Mouse (Mus musculus): ENCODE data around the gene Ruvbl2. TPM values are rescaled to one million over a fixed set of nuclear protein-coding genes. Genes with fewer than 3 reads are reported as not detected.

Ruvbl2 gene
- polyA plus RNA-seq, 1 experiment from 2014 or later = 127 TPM

Small RNA genes within 50 kb of the gene (microRNA-seq; reads per million reads assigned to microRNA genes)
- gene Gm22133 = not detected

Other genes with a start within 250 kb of the Ruvbl2 start
- 0.42 and 0.74 TPM in 2 replicates for gene Ccdc155, start 233.2 kb downstream of the Ruvbl2 start, polyA plus RNA-seq (2016; fragmentation: Nextera tagmentation; extraction: Ambion mirVana)
- gene Dkkl1, start 225.9 kb downstream of the Ruvbl2 start, polyA plus RNA-seq (2016; fragmentation: Nextera tagmentation; extraction: Ambion mirVana) = 7.5 and 7.6 TPM in 2 replicates
- gene Tead2, start 222.3 kb downstream of the Ruvbl2 start, polyA plus RNA-seq (2016; fragmentation: Nextera tagmentation; extraction: Ambion mirVana) = 173 and 178 TPM in 2 replicates
- 1.1 and 1.2 TPM in 2 replicates for gene Cd37, start 199.0 kb downstream of the Ruvbl2 start, polyA plus RNA-seq (2016; fragmentation: Nextera tagmentation; extraction: Ambion mirVana)
- gene Slc6a16, start 197.0 kb downstream of the Ruvbl2 start, polyA plus RNA-seq (2016; fragmentation: Nextera tagmentation; extraction: Ambion mirVana) = 0.20 TPM in 1 of 2 replicates, not detected in the other
- gene Slc6a21, start 160.6 kb downstream of the Ruvbl2 start, polyA plus RNA-seq (2016; fragmentation: Nextera tagmentation; extraction: Ambion mirVana) = not detected in 2 replicates
- 9.6 and 11.0 TPM in 2 replicates for gene Trpm4, start 104.3 kb downstream of the Ruvbl2 start, polyA plus RNA-seq (2016; fragmentation: Nextera tagmentation; extraction: Ambion mirVana)
- gene Hrc, start 102.8 kb downstream of the Ruvbl2 start, polyA plus RNA-seq (2016; fragmentation: Nextera tagmentation; extraction: Ambion mirVana) = 0.46 and 0.77 TPM in 2 replicates
- 17.1 and 18.1 TPM in 2 replicates for gene Ppfia3, start 71.1 kb downstream of the Ruvbl2 start, polyA plus RNA-seq (2016; fragmentation: Nextera tagmentation; extraction: Ambion mirVana)
- 3.5 TPM in 2 replicates for gene Lin7b, start 67.5 kb downstream of the Ruvbl2 start, polyA plus RNA-seq (2016; fragmentation: Nextera tagmentation; extraction: Ambion mirVana)
- 269 and 286 TPM in 2 replicates for gene Snrnp70, start 42.4 kb downstream of the Ruvbl2 start, polyA plus RNA-seq (2016; fragmentation: Nextera tagmentation; extraction: Ambion mirVana)
- gene Kcna7, start 32.4 kb downstream of the Ruvbl2 start, polyA plus RNA-seq (2016; fragmentation: Nextera tagmentation; extraction: Ambion mirVana) = not detected in 2 replicates
- 0.57 and 0.65 TPM in 2 replicates for gene Ntf5, start 24.4 kb downstream of the Ruvbl2 start, polyA plus RNA-seq (2016; fragmentation: Nextera tagmentation; extraction: Ambion mirVana)
- gene Lhb, start 17.3 kb downstream of the Ruvbl2 start, polyA plus RNA-seq (2016; fragmentation: Nextera tagmentation; extraction: Ambion mirVana) = not detected in 2 replicates
- 31.8 and 32.7 TPM in 2 replicates for gene Gys1, start 3.3 kb downstream of the Ruvbl2 start, polyA plus RNA-seq (2016; fragmentation: Nextera tagmentation; extraction: Ambion mirVana)
- 5,746 and 6,117 TPM in 2 replicates for gene Ftl1, start 21.8 kb upstream of the Ruvbl2 start, polyA plus RNA-seq (2016; fragmentation: Nextera tagmentation; extraction: Ambion mirVana)
- gene Bax, start 28.8 kb upstream of the Ruvbl2 start, polyA plus RNA-seq (2016; fragmentation: Nextera tagmentation; extraction: Ambion mirVana) = 262 and 276 TPM in 2 replicates
- gene Tulp2, start 43.8 kb upstream of the Ruvbl2 start, polyA plus RNA-seq (2016; fragmentation: Nextera tagmentation; extraction: Ambion mirVana) = 0.41 and 0.60 TPM in 2 replicates
- not detected in 2 replicates for gene Gm45808, start 48.7 kb upstream of the Ruvbl2 start, polyA plus RNA-seq (2016; fragmentation: Nextera tagmentation; extraction: Ambion mirVana)
- gene Dhdh, start 50.7 kb upstream of the Ruvbl2 start, polyA plus RNA-seq (2016; fragmentation: Nextera tagmentation; extraction: Ambion mirVana) = 2.3 and 2.8 TPM in 2 replicates
- 118 and 119 TPM in 2 replicates for gene Nucb1, start 72.3 kb upstream of the Ruvbl2 start, polyA plus RNA-seq (2016; fragmentation: Nextera tagmentation; extraction: Ambion mirVana)
- 19.4 and 20.1 TPM in 2 replicates for gene Ppp1r15a, start 88.2 kb upstream of the Ruvbl2 start, polyA plus RNA-seq (2016; fragmentation: Nextera tagmentation; extraction: Ambion mirVana)
- gene Plekha4, start 88.2 kb upstream of the Ruvbl2 start, polyA plus RNA-seq (2016; fragmentation: Nextera tagmentation; extraction: Ambion mirVana) = 3.2 and 3.5 TPM in 2 replicates
- gene Hsd17b14, start 116.8 kb upstream of the Ruvbl2 start, polyA plus RNA-seq (2016; fragmentation: Nextera tagmentation; extraction: Ambion mirVana) = 0.26 and 0.43 TPM in 2 replicates
- gene Bcat2, start 132.1 kb upstream of the Ruvbl2 start, polyA plus RNA-seq (2016; fragmentation: Nextera tagmentation; extraction: Ambion mirVana) = 25.7 and 29.2 TPM in 2 replicates
- gene Fgf21, start 177.4 kb upstream of the Ruvbl2 start, polyA plus RNA-seq (2016; fragmentation: Nextera tagmentation; extraction: Ambion mirVana) = not detected in 2 replicates
- gene Fut1, start 179.2 kb upstream of the Ruvbl2 start, polyA plus RNA-seq (2016; fragmentation: Nextera tagmentation; extraction: Ambion mirVana) = not detected in 2 replicates
- gene Izumo1, start 183.7 kb upstream of the Ruvbl2 start, polyA plus RNA-seq (2016; fragmentation: Nextera tagmentation; extraction: Ambion mirVana) = 0.23 TPM in 1 of 2 replicates, not detected in the other
- 16.5 and 16.8 TPM in 2 replicates for gene Rasip1, start 189.4 kb upstream of the Ruvbl2 start, polyA plus RNA-seq (2016; fragmentation: Nextera tagmentation; extraction: Ambion mirVana)
- 3.5 and 4.9 TPM in 2 replicates for gene Mamstr, start 201.9 kb upstream of the Ruvbl2 start, polyA plus RNA-seq (2016; fragmentation: Nextera tagmentation; extraction: Ambion mirVana)
- 0.17 and 0.20 TPM in 2 replicates for gene Fut2, start 228.3 kb upstream of the Ruvbl2 start, polyA plus RNA-seq (2016; fragmentation: Nextera tagmentation; extraction: Ambion mirVana)
- 1.2 and 1.7 TPM in 2 replicates for gene Ntn5, start 245.9 kb upstream of the Ruvbl2 start, polyA plus RNA-seq (2016; fragmentation: Nextera tagmentation; extraction: Ambion mirVana)